Mouse (Mus musculus) large intestine, adult 2 months (tissue): ENCODE results near the gene Hist2h3c2. TPM values are rescaled to one million over a fixed set of nuclear protein-coding genes. Genes with fewer than 3 reads are reported as not detected.
"Not testable (repeated sequence)": the region's sequence is repeated elsewhere in the genome, so short reads cannot be mapped to it uniquely, and the experiment has no call there.

ENCODE experiments used
- DNase-seq: peaks from one replicate; pipeline ENCODE4 v3.0.0-alpha.2; 2012; ENCODE audit warnings: low read depth, low spot score
- WGBS: fragments of 180-500 bp; shearing (Covaris S2); methylation state at CpG from one replicate; pipeline ENCODE4 v1.1.7; 2018; 5-methylcytosine and 5-hydroxymethylcytosine counted together
- polyA plus RNA-seq: library from polyadenylated mRNA; depleted of rRNA; stranded (reverse); fragments of >200 nt; gene quantifications from 2 replicates; pipeline ENCODE4 v1.2.3, GENCODE M21; 2012

Gene Hist2h3c2
- polyA plus RNA-seq, 1 experiment, result 49.8 TPM

DNA sequence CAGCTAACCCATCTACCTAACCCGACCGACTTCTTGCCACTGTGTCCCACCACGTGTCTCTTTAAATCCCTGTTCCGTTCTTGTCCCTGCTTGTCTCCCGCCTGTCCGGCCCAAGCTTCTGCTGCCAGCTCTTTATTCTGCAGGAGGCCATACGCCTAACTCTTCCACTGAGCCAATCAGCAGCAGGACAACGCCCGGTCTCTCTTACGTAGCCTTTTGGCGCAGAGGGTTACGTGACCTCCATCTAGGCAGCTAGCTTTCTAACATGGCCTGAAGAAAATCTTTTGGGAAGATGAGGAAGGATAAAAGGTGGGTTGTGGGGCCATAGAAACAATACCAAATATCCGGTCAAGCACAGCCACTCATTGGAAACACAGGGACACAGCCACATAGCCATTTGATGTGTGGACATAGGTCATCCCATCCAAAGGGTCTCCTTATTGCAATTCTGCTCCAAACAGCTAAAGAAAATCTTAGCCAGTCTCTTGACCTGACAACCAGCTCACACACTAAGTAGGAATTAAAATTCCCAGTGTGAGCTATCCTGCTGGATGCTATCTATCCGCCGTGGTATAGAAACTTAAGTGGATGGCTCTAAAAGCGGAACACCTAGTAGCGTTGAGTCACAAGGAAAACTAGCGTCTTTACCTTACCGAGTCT lies 23.4 kb upstream of the Hist2h3c2 start:
- DNase-seq, result peak; percentile 89
- WGBS, result under 1% methylated on average over 19 of the region's 19 CpGs

DNA sequence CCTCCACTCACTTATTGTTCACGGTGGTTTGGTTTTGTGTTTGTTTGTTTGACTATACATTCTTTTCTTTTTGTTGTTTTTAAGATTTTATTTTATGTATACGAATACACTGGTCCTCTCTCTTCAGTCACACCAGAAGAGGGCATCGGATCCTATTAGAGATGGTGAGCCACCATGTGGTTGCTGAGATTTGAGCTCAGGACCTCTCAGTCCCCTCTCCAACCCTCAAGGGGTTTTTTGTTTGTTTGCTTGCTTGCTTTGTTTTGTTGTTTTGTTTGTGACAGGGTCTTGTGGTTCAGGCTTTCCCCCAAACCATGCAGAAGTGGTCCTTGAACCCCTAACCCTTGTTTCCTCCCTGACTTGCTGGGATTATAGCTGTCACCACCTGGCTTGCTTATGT lies 22.7 kb upstream of the Hist2h3c2 start:
- no peak for DNase-seq
- WGBS, result 46% methylated on average over 3 of the region's 3 CpGs

DNA sequence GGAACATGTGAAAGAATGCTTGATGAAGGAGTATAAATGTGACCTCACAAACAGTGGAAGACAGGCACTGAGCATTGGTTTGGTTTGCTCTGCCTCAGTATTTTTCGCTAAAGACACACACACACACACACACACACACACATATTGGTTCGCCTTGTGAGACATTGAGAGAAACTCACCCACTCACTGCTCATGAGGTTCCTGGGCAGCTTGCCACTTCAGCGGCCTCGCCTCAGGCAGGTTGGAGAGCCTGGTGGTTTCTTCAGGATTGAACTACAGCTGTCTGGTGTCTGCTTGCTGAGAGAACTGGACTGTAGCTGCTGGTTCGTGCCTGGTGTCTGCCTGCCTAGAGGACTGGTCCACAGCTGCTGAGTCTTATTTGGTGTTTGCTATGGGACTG lies 21.3 kb upstream of the Hist2h3c2 start:
- DNase-seq, result no peak
- WGBS, result 86% methylated on average over 5 of the region's 5 CpGs

DNA sequence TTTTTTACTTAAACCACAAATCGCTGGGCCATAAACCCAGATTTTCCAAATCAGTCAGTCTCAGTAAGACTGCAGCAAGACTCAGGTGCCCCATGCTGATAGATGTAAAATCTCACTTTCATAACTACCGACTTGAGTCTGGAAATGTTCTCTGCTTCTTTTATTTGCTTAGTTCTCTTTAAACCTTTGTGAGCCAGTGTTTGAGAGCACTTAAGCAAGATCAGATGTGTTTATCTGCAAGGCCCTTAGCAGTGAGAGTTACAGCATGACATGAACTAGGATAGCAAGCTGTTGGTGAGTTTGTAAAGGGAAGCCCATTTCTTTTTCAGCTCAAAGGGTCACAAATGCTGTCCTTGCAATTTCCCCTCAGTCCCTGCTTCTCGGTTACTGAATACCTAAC lies 18.3 kb upstream of the Hist2h3c2 start:
- DNase-seq, result no peak
- WGBS, result 69% methylated on average over 3 of the region's 3 CpGs

DNA sequence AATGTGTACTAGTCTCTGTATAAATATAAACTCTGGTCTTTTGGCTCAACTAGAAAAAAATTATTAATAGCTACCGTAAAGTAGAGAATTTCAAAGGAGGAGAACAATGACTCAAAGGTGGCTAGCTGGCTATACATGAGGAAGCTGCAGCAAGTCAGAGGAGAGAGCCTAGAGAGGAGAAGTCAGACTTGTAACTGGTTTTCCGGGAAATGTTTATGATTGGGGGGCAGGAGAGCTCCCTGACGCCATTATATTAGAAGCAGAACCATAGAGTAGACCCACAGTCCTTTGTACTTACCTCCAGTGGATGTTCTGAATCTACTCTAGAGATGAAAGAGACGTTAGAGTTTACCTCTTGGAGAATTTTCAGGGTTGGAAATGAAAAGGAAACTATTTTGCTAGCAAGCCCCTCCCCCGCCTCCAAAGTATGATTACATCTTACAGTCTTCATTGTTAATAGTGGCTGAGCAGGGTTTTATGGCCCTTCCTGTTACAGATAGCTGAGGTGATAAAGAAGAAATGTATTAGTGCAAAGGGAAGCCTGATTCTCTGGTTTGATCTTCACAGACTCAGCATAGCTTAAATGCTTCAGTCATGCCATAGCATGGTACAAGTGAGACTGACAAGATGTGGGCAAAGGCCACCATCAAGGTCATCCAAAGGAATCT lies 17.1 kb upstream of the Hist2h3c2 start:
- DNase-seq, result no peak
- 27% methylated on average over 5 of the region's 5 CpGs for WGBS

DNA sequence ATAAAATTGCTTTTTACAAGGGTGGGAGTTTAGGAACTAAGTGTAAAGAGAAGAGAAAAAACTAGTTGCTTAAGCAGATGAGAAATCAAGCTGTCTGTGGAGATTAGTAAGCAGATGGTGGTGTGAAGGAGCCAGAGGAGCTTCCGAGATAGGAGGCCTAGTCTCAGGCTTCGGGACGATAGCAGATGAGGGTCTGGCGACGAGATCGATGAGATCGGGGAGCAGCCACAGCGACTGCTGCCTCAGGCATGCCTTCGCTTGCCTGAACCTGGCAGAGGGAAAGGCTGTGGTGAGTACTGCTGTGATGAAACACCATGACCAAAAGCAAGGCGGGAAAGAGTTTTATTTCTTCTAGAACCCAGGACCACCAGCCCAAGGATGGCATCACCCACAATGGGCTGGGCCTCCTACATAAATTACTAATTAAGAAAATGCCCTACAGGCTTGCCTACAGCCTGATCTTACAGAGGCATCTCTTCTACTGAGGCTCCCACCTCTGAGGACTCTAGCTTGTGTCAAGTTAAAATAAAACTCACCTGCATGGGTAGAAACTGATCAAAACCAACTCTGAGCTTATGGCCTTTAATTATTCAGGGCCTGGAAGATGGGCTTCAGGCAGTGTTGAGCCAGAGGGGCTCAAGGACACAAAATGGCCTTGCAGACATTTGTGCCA lies 15.9 kb upstream of the Hist2h3c2 start:
- DNase-seq, result no peak
- 85% methylated on average over 10 of the region's 10 CpGs for WGBS

DNA sequence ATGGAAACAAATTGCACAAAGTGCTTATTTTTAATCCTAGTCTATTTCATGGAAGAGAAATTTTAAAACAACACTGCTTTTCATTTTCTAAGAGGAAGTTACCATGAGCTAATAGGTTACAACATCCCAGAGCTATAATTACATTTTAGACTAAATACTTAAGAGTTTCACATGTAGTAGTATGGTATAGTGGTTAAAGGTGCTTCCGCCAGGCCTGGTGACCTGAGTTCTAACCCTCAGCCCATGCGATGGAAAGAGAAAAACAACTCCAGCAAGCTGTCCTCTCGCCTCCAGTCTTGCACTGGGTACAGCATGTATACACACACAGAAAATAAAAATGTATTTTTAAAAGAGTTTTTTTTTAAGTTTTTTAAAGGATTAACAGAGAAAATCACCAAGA lies 12.9 kb upstream of the Hist2h3c2 start:
- 87% methylated on average over 3 of the region's 3 CpGs for WGBS
- DNase-seq, result no peak

DNA sequence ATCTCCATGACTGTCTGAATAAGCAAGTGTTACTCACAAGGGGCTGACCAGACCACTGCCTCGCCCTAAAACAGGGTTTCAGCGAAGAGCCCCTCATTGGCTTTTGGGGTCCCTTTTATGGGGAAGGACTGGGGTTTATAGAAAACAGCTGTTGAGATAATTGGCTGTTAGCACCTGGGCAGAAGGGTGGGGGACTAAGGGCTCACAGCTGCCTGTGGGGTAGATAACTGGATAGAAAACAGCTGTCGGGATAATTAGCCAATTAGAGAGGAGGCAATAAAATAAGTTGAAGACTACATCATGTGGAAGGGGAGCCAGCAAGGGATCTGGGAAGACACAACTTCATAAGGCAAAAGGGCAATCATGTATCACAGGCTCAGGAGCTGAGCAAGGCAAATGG lies 12.0 kb upstream of the Hist2h3c2 start:
- DNase-seq, result no peak
- 53% methylated on average over 3 of the region's 3 CpGs for WGBS

DNA sequence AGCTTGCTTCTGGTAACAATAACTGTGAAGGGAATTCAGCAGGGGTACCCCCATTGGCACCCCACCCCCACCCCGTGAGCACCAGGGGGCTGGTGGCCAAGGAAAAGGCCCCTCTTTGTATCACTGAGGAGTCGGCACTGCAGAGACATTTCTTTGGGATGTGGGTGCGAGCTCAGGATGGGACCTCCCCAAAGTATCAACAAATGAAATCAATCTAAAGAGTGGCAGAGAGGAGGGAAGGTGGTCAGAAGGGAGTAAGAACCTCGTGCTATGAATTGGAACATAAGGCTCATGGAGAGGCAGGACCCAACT lies 10.1 kb upstream of the Hist2h3c2 start:
- 67% methylated on average over 4 of the region's 4 CpGs for WGBS
- DNase-seq, result no peak

DNA sequence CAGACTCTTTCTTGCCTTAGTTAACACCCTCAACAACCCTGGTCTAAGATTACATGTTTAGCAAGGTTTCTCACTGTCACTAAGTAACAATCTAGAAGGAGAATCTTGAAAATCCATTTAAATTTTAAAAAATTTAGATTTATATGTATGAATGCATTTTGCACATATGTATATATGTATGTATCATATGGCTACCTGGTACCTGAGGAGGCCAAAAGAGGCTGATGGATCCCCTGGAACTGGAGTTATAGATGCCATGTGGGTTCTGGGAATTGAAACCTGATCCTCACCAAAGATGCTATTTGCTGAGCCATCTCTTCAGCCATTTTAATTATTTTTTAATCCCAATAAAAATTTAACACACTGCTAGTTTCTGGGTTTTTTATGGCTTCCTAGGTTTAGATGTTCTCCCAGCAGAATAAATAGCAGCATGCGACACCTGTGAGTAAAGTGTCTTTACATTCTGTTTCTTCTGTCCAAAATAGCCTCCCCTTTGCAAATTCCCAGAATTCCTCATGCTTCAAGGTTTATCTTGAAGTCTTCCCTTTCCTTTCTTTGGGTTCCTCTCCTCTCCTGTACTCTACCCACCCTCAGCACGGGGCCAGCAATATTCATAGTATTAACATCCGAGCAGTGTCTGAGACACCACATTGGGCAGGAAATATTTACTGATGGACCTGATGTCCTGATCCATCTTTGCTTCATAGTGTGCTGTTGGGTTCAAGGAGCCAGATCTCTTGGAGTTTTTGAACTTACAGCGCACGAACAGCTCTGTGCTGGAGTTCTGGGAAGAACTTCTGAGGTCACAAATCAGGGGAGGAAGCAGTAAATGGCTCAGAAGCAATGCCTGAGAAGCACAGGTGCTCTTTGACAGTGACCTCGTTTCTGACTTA lies 9.5 kb upstream of the Hist2h3c2 start:
- no peak for DNase-seq
- 45% methylated on average over 6 of the region's 6 CpGs for WGBS

DNA sequence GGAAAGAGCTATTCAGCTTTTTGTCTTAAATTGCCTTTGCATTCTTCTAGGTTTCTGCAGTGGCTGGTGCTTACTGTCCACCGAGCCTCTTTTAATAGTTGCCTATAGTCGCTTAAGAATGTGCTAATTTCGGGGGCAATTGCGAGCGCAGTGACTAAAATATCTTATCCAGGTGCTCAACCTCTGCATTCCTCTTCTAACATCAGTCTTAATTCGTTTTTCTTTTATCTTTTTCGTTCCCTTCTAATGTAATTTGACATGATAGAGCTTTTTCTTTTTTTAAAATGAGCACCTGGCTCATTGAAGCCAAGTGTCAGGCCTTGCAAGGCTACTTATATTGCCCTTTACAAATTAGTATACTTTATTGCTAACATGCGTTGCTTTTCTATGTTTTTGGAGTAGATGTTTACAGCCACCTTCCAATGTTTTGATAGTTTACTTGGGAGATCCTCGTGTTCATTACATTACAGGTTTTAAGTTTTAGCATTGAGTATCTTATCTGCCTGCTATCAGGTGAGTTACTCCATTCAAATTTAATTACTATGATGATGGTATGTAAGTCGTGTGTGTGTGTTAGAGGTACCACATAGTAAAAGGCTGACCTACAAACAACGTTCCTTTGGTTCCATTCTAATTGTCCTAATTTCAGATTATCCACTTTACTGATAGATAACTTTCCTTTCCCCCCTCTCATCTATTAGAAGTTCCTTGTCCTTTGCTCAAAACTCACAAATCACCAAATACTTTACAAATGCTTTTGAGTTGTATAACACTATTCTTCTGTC lies 8.6 kb upstream of the Hist2h3c2 start:
- WGBS, result 17% methylated on average over 11 of the region's 11 CpGs
- no peak for DNase-seq

DNA sequence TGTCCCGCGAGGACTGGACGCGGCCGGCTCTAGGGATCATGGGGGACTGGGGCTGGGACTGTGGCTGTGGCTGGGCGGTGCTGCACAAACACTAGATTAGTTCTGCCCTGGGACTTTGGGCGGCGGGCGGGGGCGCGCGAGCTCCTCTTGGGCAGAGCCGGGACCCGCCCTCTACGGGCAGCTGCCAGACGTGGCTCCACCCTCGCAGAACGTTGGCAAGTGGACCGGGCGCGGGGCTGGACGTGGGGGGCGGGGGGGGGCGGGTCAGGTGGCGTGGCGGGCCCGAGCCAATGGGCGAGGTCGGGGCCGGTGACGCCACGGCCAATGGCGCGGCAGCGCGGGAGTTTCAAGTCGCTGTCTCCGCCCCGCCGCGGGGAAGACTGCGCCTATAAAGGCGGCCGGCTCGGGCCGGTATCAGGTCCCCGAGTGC lies 7.5 kb upstream of the Hist2h3c2 start, which contains the start of gene Hist2h3c1:
Gene Hist2h3c1, plus strand, starts transcription at position 259 of the 430 bp plus-strand sequence.
- DNase-seq, result not testable (repeated sequence)
- WGBS, result 0% methylated on average over 15 of the region's 47 CpGs

DNA sequence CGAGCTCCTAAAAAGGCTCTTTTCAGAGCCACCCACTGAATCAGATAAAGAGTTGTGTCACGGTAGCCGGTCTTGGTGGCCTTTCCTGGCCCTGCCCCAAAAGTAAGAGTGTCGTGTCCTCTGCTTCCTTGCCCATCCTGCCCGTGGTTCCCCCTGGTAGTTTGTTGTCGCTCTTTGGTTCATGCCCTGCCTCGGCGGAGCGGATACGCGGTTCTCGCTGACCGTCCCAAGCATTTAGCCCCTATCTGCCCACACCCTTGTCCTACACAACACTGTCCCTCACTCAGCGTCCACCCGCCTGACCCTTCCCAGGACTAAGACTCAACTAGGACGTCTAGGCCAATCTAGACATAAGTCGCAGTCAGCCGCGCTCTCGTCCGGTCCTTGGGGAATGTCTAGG lies 7.1 kb upstream of the Hist2h3c2 start:
- WGBS, result under 1% methylated on average over 12 of the region's 21 CpGs
- not testable (repeated sequence) for DNase-seq

DNA sequence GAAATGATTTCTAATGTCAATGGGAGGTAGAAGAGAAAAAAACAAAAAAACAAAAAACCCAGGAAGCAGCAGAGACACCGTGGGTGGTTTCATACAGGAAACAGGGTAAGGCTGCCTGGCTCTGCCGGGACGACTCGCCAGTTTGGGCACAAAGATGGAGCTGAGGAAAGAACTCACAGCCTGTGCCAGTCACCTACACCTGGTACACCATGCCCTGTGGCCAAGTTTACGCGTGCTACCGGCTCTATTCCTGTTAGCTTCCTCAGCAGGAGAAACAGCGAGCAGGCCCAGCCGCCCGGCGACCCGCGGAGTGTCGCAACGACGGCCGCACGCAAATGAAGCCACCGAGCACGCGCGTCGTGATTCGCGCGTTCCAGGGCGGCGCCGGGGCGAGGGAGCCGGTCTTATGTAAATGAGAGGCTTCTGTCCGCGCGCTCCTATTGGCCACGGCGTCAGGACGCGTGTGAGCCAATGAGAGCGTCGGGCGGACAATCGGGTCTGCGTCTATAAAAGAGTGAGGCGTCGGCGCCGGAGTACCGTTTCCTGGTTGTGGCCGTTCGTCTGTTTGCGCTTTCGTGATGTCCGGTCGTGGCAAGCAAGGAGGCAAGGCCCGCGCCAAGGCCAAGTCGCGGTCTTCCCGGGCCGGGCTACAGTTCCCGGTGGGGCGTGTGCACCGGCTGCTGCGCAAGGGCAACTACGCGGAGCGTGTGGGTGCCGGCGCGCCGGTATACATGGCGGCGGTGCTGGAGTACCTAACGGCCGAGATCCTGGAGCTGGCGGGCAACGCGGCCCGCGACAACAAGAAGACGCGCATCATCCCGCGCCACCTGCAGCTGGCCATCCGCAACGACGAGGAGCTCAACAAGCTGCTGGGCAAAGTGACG lies 6.3 kb upstream of the Hist2h3c2 start, which contains the start of gene Hist2h2aa1:
Gene Hist2h2aa1, plus strand, starts transcription at position 495 of the 884 bp plus-strand sequence.
- WGBS, result 1% methylated on average over 39 of the region's 88 CpGs
- DNase-seq, result not testable (repeated sequence)

DNA sequence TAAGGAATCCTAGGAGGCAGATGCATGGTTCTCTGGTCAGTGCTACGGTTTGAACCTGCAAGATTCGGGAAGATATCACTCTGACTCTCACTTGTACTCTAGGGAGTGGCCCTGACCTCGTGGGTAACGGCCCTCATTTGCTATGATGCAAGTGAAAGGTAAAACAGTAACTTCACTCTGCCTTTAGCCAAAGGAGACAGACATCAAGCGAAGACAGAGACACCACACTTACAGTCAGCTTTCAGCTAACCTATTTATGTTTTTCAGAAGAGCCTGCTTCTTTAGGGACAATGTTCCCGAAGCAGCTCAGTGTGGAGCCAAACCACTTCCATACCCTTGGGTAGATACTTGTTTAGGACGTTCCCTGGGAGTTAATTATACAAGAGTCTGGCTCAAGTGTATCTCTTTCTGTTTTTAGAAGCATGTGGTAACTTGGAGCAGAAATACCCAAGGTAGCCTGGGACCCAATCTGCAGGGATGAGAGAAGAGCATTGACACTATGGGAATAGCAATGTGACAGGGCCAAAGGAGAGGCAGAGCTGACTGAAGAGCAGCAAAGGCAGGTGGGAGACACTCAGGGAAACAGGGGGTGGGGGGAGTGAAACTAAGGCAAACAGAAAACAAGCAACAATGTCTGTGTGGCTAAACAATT lies 5.1 kb upstream of the Hist2h3c2 start:
- DNase-seq, result no peak
- WGBS, result 36% methylated on average over 7 of the region's 7 CpGs

DNA sequence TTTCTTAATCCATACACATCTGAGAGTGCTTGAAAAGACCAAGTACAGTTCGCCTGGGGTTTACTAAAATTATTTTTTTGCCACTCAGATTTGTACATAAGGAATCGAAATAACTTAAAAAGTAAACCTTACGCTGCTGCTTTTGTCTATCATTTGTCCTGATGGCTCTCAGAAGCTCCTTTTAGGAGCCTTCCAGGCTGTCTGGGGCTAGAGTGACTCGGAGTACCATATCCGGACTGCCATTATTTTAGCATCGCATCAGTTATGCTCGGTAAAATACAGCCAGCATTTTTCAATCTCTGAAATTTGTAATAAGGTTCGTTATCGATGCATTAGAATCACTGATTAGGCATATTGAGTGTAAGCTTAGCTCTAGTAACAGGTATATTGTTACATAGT lies 1.9 kb upstream of the Hist2h3c2 start:
- 80% methylated on average over 9 of the region's 9 CpGs for WGBS
- DNase-seq, result no peak

DNA sequence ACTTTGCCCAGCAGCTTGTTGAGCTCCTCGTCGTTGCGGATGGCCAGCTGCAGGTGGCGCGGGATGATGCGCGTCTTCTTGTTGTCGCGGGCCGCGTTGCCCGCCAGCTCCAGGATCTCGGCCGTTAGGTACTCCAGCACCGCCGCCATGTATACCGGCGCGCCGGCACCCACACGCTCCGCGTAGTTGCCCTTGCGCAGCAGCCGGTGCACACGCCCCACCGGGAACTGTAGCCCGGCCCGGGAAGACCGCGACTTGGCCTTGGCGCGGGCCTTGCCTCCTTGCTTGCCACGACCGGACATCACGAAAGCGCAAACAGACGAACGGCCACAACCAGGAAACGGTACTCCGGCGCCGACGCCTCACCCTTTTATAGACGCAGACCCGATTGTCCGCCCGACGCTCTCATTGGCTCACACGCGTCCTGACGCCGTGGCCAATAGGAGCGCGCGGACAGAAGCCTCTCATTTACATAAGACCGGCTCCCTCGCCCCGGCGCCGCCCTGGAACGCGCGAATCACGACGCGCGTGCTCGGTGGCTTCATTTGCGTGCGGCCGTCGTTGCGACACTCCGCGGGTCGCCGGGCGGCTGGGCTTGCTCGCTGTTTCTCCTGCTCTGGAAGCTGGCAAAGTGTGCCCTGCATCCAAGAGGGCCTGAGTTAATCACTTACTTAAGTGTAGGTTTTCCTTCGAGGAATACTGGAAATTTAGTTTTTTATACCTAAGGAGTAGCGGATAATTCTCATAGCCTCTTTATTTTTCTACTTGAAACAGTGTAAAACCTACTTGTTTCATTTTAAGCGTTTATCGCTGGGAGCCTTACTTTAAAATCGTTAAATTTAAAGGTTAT lies 1.2 kb upstream of the Hist2h3c2 start, which contains the start of gene Hist2h2aa2:
Gene Hist2h2aa2, minus strand, starts transcription at position 328 of the 850 bp plus-strand sequence.
- DNase-seq, result not testable (repeated sequence)
- 2% methylated on average over 41 of the region's 85 CpGs for WGBS
